Mouse (Mus musculus) adrenal gland, postnatal 14 days (tissue): ENCODE results near the gene Ift81. TPM values are rescaled to one million over a fixed set of nuclear protein-coding genes. Genes with fewer than 3 reads are reported as not detected.

Experiments
- DNase-seq: peaks from one replicate; pipeline ENCODE4 v3.0.0; 2021; ENCODE audit warnings: mixed read lengths
- total RNA-seq: library from RNA; stranded (reverse); gene quantifications from 2 replicates; pipeline ENCODE4 v1.2.3, GENCODE M21; 2021

Gene Ift81
- total RNA-seq, 1 experiment from 2014 or later, result 18.0 TPM

- DNase-seq, result peak; percentile 71
Observed at GRCm38 (mm10) chr5:122547251-122547714, 67.0 kb downstream of the Ift81 start.

- no peak for DNase-seq
Observed at GRCm38 (mm10) chr5:122543392-122543791, 70.9 kb downstream of the Ift81 start.

GRCm38 (mm10) chr5:122541871-122542270 is 72.4 kb downstream of the Ift81 start:
- no peak for DNase-seq

- DNase-seq, result no peak
Observed at GRCm38 (mm10) chr5:122538077-122538476, 76.2 kb downstream of the Ift81 start.

GRCm38 (mm10) chr5:122537654-122538053 is 76.7 kb downstream of the Ift81 start:
- DNase-seq, result no peak

- no peak for DNase-seq
Observed at GRCm38 (mm10) chr5:122533884-122534283, 80.4 kb downstream of the Ift81 start.

GRCm38 (mm10) chr5:122529913-122530604 is 84.3 kb downstream of the Ift81 start:
- peak; percentile 55 for DNase-seq

GRCm38 (mm10) chr5:122529316-122529715 is 85.0 kb downstream of the Ift81 start:
- DNase-seq, result peak; percentile 79

GRCm38 (mm10) chr5:122528591-122528990 is 85.7 kb downstream of the Ift81 start:
- no peak for DNase-seq

- DNase-seq, result no peak
Observed at GRCm38 (mm10) chr5:122527761-122528160, 86.6 kb downstream of the Ift81 start.

GRCm38 (mm10) chr5:122526878-122527730 is 87.2 kb downstream of the Ift81 start:
- DNase-seq, result peak; percentile 66

GRCm38 (mm10) chr5:122526405-122526804 is 87.9 kb downstream of the Ift81 start:
- DNase-seq, result no peak

GRCm38 (mm10) chr5:122525238-122525931 is 88.9 kb downstream of the Ift81 start:
- no peak for DNase-seq

- no peak for DNase-seq
Observed at GRCm38 (mm10) chr5:122524854-122525237, 89.5 kb downstream of the Ift81 start.

- DNase-seq, result peak; percentile 61
Observed at GRCm38 (mm10) chr5:122524244-122524643, 90.1 kb downstream of the Ift81 start.

- no peak for DNase-seq
Observed at GRCm38 (mm10) chr5:122521130-122521473, 93.2 kb downstream of the Ift81 start.

GRCm38 (mm10) chr5:122520254-122521129 is 93.8 kb downstream of the Ift81 start:
- no peak for DNase-seq

- DNase-seq, result no peak
Observed at GRCm38 (mm10) chr5:122519043-122519660, 95.2 kb downstream of the Ift81 start.

GRCm38 (mm10) chr5:122518247-122518646 is 96.1 kb downstream of the Ift81 start:
- DNase-seq, result no peak

- DNase-seq, result no peak
Observed at GRCm38 (mm10) chr5:122516901-122517300, 97.4 kb downstream of the Ift81 start.

GRCm38 (mm10) chr5:122516029-122516730 is 98.1 kb downstream of the Ift81 start:
- DNase-seq, result no peak
